In the genomic region with DNA sequence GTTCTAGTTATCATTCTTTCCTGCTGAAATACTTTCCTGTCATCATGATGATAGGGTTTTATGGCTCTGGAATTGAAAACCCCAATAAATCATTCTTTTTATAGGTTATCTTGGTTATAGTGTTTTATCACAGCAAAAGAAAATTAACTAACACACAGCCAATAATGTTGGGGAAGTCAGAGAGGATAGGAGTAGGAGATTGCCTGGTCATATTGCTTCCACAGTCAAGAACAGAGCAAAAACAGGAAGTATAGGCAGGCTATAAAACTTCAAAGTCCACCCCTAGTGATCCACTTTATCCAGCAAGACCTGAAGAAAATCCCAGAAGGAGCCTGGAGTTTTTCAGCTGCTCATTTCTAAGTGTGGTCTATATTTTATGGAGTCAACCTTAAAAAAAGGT, we compare ENCODE assay signal across 21 mouse cellular contexts.
DNase-seq lines count a peak whose midpoint lies in the region; ATAC-seq and TF ChIP-seq lines count a peak whose summit lies in the region.
"Had no signal": no experiment of that assay in that cellular context is flagged by ENCODE, and none has a peak within 500 bp of the region (broad histone marks: within the 10 kb centered on the region; RNA-seq: fewer than 3 reads in every experiment).

No protein-coding gene starts in this region.

- no peak for DNase-seq in intestine, embryonic 14.5 days (ENCODE audit: low spot score)
- DNase-seq in layer of hippocampus, adult 11-12 months (ENCODE audit: low spot score): no peak
- DNase-seq in layer of hippocampus, postnatal 10 days (ENCODE audit: low spot score in 2 of 2): no peak
- DNase-seq: adrenal gland, adult 2 months; adrenal gland, adult 8-10 months; adrenal gland, postnatal 10 days; adrenal gland, postnatal 14 days; adrenal gland, postnatal 25 days; adrenal gland, postnatal 36 days; B cell, adult 2 months; cerebellum, adult 11 months; cerebellum, adult 11-12 months; cerebellum, adult 18-20 months had no signal

- H3K9ac ChIP-seq in intestine, embryonic 14.5 days (ENCODE audit: low read length): no peak overlapping the region
- H3K9ac ChIP-seq in intestine, postnatal 0 days (ENCODE audit: low read depth, low read length): no peak overlapping the region
- no peak overlapping the region for H3K9ac ChIP-seq in intestine, embryonic 15.5 days
- no peak overlapping the region for H3K9ac ChIP-seq in intestine, embryonic 16.5 days (ENCODE audit: low read depth, low read length)

- TF ChIP-seq CTCF in intestine, postnatal 0 days (IDR thresholded peaks at IDR 0.05; ENCODE audit: low read depth): no peak

- no peak overlapping the region for H3K27ac ChIP-seq in intestine, embryonic 14.5 days (ENCODE audit: low read depth)
- H3K27ac ChIP-seq in intestine, postnatal 0 days (ENCODE audit: low read depth, low read length): no peak overlapping the region
- no peak overlapping the region for H3K27ac ChIP-seq in intestine, embryonic 15.5 days
- no peak overlapping the region for H3K27ac ChIP-seq in intestine, embryonic 16.5 days (ENCODE audit: low read length)

- no peaks in the 10 kb centered on the region for H3K9me3 ChIP-seq in intestine, embryonic 14.5 days (ENCODE audit: control insufficient read depth, low read length)
- no peaks in the 10 kb centered on the region for H3K9me3 ChIP-seq in intestine, postnatal 0 days (ENCODE audit: control insufficient read depth)
- H3K9me3 ChIP-seq in intestine, embryonic 15.5 days: no peaks in the 10 kb centered on the region
- H3K9me3 ChIP-seq in intestine, embryonic 16.5 days (ENCODE audit: control insufficient read depth, low read length): no peaks in the 10 kb centered on the region

- H3K4me1 ChIP-seq in intestine, embryonic 14.5 days (replicated peaks; ENCODE audit: control insufficient read depth, insufficient read depth, low read length): no peaks in the 10 kb centered on the region
- no peaks in the 10 kb centered on the region for H3K4me1 ChIP-seq in intestine, postnatal 0 days (replicated peaks; ENCODE audit: control insufficient read depth, insufficient read depth, low read length)
- no peaks in the 10 kb centered on the region for H3K4me1 ChIP-seq in intestine, embryonic 15.5 days (replicated peaks)
- H3K4me1 ChIP-seq in intestine, embryonic 16.5 days (ENCODE audit: control insufficient read depth, insufficient read depth, low read length): no peaks in the 10 kb centered on the region

- ATAC-seq in intestine, embryonic 14.5 days (replicated peaks; ENCODE audit: low FRiP score, low TSS enrichment, low read depth): peak; percentile 75
- no peak for ATAC-seq in intestine, postnatal 0 days
- ATAC-seq in intestine, embryonic 15.5 days: peak; percentile 86
- peak; percentile 71 for ATAC-seq in intestine, embryonic 16.5 days
- ATAC-seq: activated CD4-positive, CD25-positive, alpha-beta regulatory T cell, adult 4 months; CD4-positive, CD25-positive, alpha-beta regulatory T cell, adult 4 months; Patski had no signal

- no peak overlapping the region for H3K4me3 ChIP-seq in intestine, embryonic 14.5 days (ENCODE audit: low read depth, low read length)
- no peak overlapping the region for H3K4me3 ChIP-seq in intestine, postnatal 0 days (ENCODE audit: low read depth, low read length)
- H3K4me3 ChIP-seq in intestine, embryonic 15.5 days (replicated peaks): no peak overlapping the region
- no peak overlapping the region for H3K4me3 ChIP-seq in intestine, embryonic 16.5 days (ENCODE audit: low read length)

- H3K27me3 ChIP-seq in intestine, embryonic 14.5 days (replicated peaks; ENCODE audit: control insufficient read depth, insufficient read depth, low read length): no peaks in the 10 kb centered on the region
- H3K27me3 ChIP-seq in intestine, postnatal 0 days (replicated peaks; ENCODE audit: control insufficient read depth, insufficient read depth, low read length): no peaks in the 10 kb centered on the region
- no peaks in the 10 kb centered on the region for H3K27me3 ChIP-seq in intestine, embryonic 15.5 days (replicated peaks)
- no peaks in the 10 kb centered on the region for H3K27me3 ChIP-seq in intestine, embryonic 16.5 days (replicated peaks; ENCODE audit: control insufficient read depth, insufficient read depth, low read length)
- H3K27me3 ChIP-seq: CH12.LX, Patski had no signal

- H3K4me2 ChIP-seq in intestine, embryonic 14.5 days (ENCODE audit: low read length): no peak overlapping the region
- H3K4me2 ChIP-seq in intestine, postnatal 0 days (replicated peaks; ENCODE audit: low read depth): no peak overlapping the region
- no peak overlapping the region for H3K4me2 ChIP-seq in intestine, embryonic 15.5 days (replicated peaks)
- H3K4me2 ChIP-seq in intestine, embryonic 16.5 days (ENCODE audit: low read depth, low read length): no peak overlapping the region

- no peaks in the 10 kb centered on the region for H3K36me3 ChIP-seq in intestine, embryonic 14.5 days (ENCODE audit: control insufficient read depth, insufficient read depth, low read length)
- H3K36me3 ChIP-seq in intestine, postnatal 0 days (ENCODE audit: control insufficient read depth, insufficient read depth): no peaks in the 10 kb centered on the region
- H3K36me3 ChIP-seq in intestine, embryonic 15.5 days: no peaks in the 10 kb centered on the region
- H3K36me3 ChIP-seq in intestine, embryonic 16.5 days (ENCODE audit: control insufficient read depth, insufficient read depth, low read length): no peaks in the 10 kb centered on the region
- H3K36me3 ChIP-seq: G1E had no signal
